Mouse (Mus musculus): Measurements from ENCODE around the gene Zcchc4.

- TF ChIP-seq POLR2A (IDR thresholded peaks at IDR 0.05; ENCODE audit: insufficient read length, low read depth) (no peak), POLR2AphosphoS2 (IDR thresholded peaks at IDR 0.05; ENCODE audit: insufficient read length, low read depth) (no peak), USF1 (IDR thresholded peaks at IDR 0.05; ENCODE audit: low read depth) (no peak)
These were observed 31.1 kb downstream of the Zcchc4 start for GRCm38 (mm10) chr5:52806349-52806748.
